Mouse (Mus musculus): ENCODE results near the gene Dgkg.

DNA sequence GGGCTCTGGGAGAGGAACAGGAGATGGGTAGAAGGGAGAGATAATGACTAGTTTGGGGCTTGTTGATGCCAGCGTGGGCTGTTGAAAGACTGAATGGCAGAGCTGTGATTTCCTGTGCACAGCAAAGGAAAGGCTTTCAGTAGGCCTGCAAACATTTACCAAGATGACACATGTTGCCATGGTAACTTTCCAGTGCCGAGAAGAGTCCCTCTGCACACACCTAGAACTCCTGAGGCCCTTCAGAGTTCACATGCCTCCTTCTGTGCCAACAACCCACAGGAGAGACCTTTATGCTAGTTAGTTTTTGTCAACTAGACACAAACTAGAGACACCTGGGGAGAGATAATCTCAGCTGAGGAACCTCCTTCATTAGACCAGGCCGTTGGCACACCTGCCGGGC lies 163.6 kb downstream of the Dgkg start:
- TF ChIP-seq CTCF (IDR thresholded peaks at IDR 0.05; ENCODE audit: extremely low read depth, insufficient read depth, insufficient read length, insufficient replicate concordance) (no peak), POLR2A (IDR thresholded peaks at IDR 0.05; ENCODE audit: low read depth, low read length) (no peak)

All from spleen, adult 2 months (tissue).